Comparison of ENCODE assay signal across 8 mouse cellular contexts in genomic region chr4:63368577-63368976, GRCm38 (mm10). TPM values are rescaled to one million over a fixed set of nuclear protein-coding genes. Genes with fewer than 3 reads are reported as not detected.
DNase-seq lines count a peak whose midpoint lies in the region; ATAC-seq lines count a peak whose summit lies in the region.

No protein-coding gene starts in this region.

- peak; percentile 94 for DNase-seq in NIH3T3 (ENCODE audit: low read depth)
- DNase-seq in cerebellum, postnatal 10 days, result peak; percentile 92 to 95
- peak; percentile 89 to 95 for DNase-seq in frontal cortex, postnatal 36 days (ENCODE audit: low spot score in 2 of 2)
- DNase-seq in hindlimb bud, embryonic 11.5 days (ENCODE audit: extremely low spot score, low read depth, low spot score), result peak; percentile 33
- peak; percentile 74 for DNase-seq in left cerebral cortex, adult 11 months (ENCODE audit: low spot score)
- peak; percentile 80 for DNase-seq in right cerebral cortex, adult 18-20 months
- DNase-seq in urinary bladder, adult 18-20 months (ENCODE audit: low spot score in 2 of 2), result peak; percentile 58 to 83

- ATAC-seq in megakaryocyte, adult 5-6 weeks (ENCODE audit: poor library complexity, severe bottlenecking), result peak; percentile 80

RNA-seq across cellular contexts. Expression of gene Orm2, which starts 6.3 kb away (rescaled TPM):
- total RNA-seq in megakaryocyte, adult 5-6 weeks (2015), result not detected in 2 replicates
- total RNA-seq in megakaryocyte, adult 5-6 weeks (2017), result not detected in 2 replicates

RNA-seq across cellular contexts. Expression of gene Orm3, which starts 12.6 kb away (rescaled TPM):
- total RNA-seq in megakaryocyte, adult 5-6 weeks (2015), result not detected in 2 replicates
- total RNA-seq in megakaryocyte, adult 5-6 weeks (2017), result not detected in 2 replicates

RNA-seq across cellular contexts. Expression of gene Orm1, which starts 24.2 kb away (rescaled TPM):
- total RNA-seq in megakaryocyte, adult 5-6 weeks (2015), result 18.3 and 25.9 TPM in 2 replicates
- total RNA-seq in megakaryocyte, adult 5-6 weeks (2017), result 28.3 and 30.2 TPM in 2 replicates

RNA-seq across cellular contexts. Expression of gene Akna, which starts 34.6 kb away (rescaled TPM):
- total RNA-seq in megakaryocyte, adult 5-6 weeks (2015), result 84.6 and 91.2 TPM in 2 replicates
- 43.5 and 56.7 TPM in 2 replicates for total RNA-seq in megakaryocyte, adult 5-6 weeks (2017)

Comparison
In these comparisons a context has a peak if more than half of its experiments do, and no peak if none do; other contexts are left out.
1. Peak in every context shown above with its lines: DNase-seq and ATAC-seq.
2. DNase-seq: peak in every context shown above with its lines; median percentile 94 in NIH3T3; 94 in cerebellum, postnatal 10 days; 92 in frontal cortex, postnatal 36 days; 80 in right cerebral cortex, adult 18-20 months; 74 in left cerebral cortex, adult 11 months; 70 in urinary bladder, adult 18-20 months; 33 in hindlimb bud, embryonic 11.5 days.